Mouse (Mus musculus): ENCODE measurements at regions not wholly inside any gene's neighbourhood (a gene's known extent, or its start where the extent isn't known, plus 50 kb on each side); places are given as distances from the start of the nearest gene placed in this dataset.

GRCm38 (mm10) chr10:115742634-115743347 lies 73.8 kb upstream of the Tspan8 start:
- H3K27me3 ChIP-seq = no peaks in the 10 kb centered on the region
- H3K36me3 ChIP-seq = no peaks in the 10 kb centered on the region
- no peak for ATAC-seq (ENCODE audit: insufficient number of reproducible peaks, insufficient read depth, low FRiP score, low TSS enrichment, low read depth)
- no peak overlapping the region for H3K4me2 ChIP-seq
- H3K4me1 ChIP-seq (replicated peaks) = no peaks in the 10 kb centered on the region
- no peak overlapping the region for H3K4me3 ChIP-seq (replicated peaks)
- no peak overlapping the region for H3K9ac ChIP-seq (replicated peaks)
- no peak overlapping the region for H3K27ac ChIP-seq
- WGBS = 86% methylated on average over 10 of the region's 10 CpGs
- 0 out of 2 replicates have a peak, but pooled peaks cover 5% of the 10 kb centered on the region for H3K9me3 ChIP-seq

- 84% methylated on average over 2 of the region's 2 CpGs for WGBS
- no peaks in the 10 kb centered on the region for H3K27me3 ChIP-seq
- H3K9me3 ChIP-seq = no peaks in the 10 kb centered on the region
- no peak overlapping the region for H3K9ac ChIP-seq (replicated peaks)
- no peak overlapping the region for H3K4me3 ChIP-seq (replicated peaks)
- ATAC-seq (ENCODE audit: insufficient number of reproducible peaks, insufficient read depth, low FRiP score, low TSS enrichment, low read depth) = no peak
- no peak overlapping the region for H3K27ac ChIP-seq
- no peaks in the 10 kb centered on the region for H3K4me1 ChIP-seq (replicated peaks)
- H3K4me2 ChIP-seq = no peak overlapping the region
- no peaks in the 10 kb centered on the region for H3K36me3 ChIP-seq
These were observed 66.8 kb upstream of the Tspan8 start for GRCm38 (mm10) chr10:115749844-115750243.

GRCm38 (mm10) chr10:115750250-115750649 lies 66.4 kb upstream of the Tspan8 start:
- Histone ChIP-seq H3K4me3 (replicated peaks) (no peak overlapping the region), H3K9ac (replicated peaks) (no peak overlapping the region), H3K27me3 (no peaks in the 10 kb centered on the region), H3K4me1 (replicated peaks) (no peaks in the 10 kb centered on the region), H3K36me3 (no peaks in the 10 kb centered on the region), H3K27ac (no peak overlapping the region), H3K9me3 (no peaks in the 10 kb centered on the region), H3K4me2 (no peak overlapping the region)
- ATAC-seq (ENCODE audit: insufficient number of reproducible peaks, insufficient read depth, low FRiP score, low TSS enrichment, low read depth) = no peak
- 85% methylated on average over 5 of the region's 5 CpGs for WGBS

- Histone ChIP-seq H3K27ac (no peak overlapping the region), H3K4me2 (no peak overlapping the region), H3K27me3 (no peaks in the 10 kb centered on the region), H3K4me1 (replicated peaks) (no peaks in the 10 kb centered on the region), H3K9me3 (no peaks in the 10 kb centered on the region), H3K4me3 (replicated peaks) (no peak overlapping the region), H3K36me3 (no peaks in the 10 kb centered on the region), H3K9ac (replicated peaks) (no peak overlapping the region)
- WGBS = 88% methylated on average over 1 of the region's 1 CpGs
- no peak for ATAC-seq (ENCODE audit: insufficient number of reproducible peaks, insufficient read depth, low FRiP score, low TSS enrichment, low read depth)
These were observed 58.0 kb upstream of the Tspan8 start for GRCm38 (mm10) chr10:115758667-115759066.
